Mouse (Mus musculus) kidney, adult 10 weeks (tissue): ENCODE results near the gene Gm4881. TPM values are rescaled to one million over a fixed set of nuclear protein-coding genes. Genes with fewer than 3 reads are reported as not detected.

Experiments used
- polyA plus RNA-seq: library from polyadenylated mRNA; stranded (reverse); fragments of 350-450 nt; fragmentation: Illumina TruSeq; extraction: RNeasy Lipid Tissue Mini Kit (QIAGEN cat#74804); gene quantifications from one replicate; pipeline ENCODE4 v1.2.3, GENCODE M21; 2014; ENCODE audit warnings: low read depth, low replicate concordance

The Gm4881 gene
- not detected for polyA plus RNA-seq

DNA sequence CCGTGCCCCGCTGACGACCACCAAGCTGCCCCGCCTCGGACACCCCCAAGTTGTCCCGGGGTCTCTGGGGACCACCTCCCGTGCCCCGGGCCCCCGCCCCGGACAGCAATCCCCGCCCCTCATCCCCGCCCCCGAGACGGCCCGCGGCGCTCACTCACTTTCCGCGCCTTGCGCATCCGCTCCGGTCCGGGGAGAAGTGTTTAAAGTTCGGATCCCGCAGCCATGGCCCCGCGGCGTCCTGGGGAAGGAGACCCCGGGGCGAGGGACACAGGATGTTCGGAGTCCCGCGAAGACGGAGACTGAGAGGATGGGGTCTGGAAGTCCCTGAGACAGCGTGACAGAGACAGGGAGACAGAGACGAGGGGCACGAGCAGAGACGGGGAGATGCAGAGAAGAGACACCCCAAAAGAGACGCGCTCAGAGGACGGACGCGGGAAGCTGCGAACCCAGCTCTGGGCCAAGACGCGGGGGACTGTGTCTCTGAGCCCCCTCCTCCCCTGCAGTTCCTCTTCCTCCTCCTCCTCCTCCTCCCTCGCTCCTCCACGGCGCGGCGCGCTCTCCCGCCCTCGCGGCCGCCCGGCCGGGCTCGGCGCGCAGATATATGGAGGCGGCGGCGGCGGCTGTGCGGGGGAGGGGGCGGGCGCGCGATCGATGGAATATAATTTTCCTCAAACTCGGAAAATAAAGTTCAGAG lies at the start of gene Gm4881:
Gene Gm4881, minus strand, starts transcription at position 238 of the 694 bp plus-strand sequence.

DNA sequence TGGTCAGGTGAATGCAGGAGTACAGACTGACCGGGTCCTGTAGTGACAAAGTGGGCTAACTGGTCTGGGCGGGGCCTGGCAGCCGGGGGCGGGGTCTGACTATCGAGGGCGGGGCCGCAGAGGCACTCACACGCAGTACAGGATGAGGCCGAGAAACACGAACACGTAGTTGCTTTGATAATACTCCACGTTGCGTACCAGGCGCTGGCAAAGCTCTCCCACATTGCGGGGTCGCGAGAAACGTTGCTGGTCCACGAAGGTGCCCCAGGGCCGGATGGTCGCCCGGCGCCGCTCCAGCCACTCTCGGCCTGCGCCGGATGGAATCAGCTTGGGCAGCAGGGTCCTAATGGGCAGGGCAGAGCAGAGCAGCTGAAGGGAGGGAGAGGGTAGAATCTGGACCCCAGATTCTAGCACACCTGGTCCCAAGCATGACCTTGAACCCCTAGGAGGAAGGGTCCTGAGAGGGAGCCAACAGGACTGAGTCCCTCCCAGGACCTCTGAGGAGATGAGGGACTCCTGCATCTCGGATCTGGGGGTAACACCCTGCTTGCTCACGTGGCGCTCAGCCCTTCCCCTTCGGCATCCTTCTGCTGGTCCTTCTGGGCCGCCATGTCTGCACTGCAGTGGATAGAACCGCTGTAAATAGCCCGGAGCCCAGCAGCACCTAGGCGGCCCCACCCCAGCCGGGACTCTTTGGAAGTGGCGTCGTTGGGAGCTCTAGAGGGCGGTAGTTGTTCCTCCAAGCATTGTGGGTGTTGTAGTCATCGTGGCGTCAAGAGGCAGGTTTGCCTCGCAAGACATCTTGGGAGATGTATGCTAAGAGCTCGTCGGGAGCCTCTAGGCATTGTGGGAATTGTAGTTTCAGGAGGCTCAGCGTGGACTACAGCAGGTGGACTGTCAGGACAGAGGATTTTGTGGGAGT lies 27.9 kb upstream of the Gm4881 start, which contains the start of gene Rabac1:
Gene Rabac1, minus strand, starts transcription at position 783 of the 922 bp plus-strand sequence.

DNA sequence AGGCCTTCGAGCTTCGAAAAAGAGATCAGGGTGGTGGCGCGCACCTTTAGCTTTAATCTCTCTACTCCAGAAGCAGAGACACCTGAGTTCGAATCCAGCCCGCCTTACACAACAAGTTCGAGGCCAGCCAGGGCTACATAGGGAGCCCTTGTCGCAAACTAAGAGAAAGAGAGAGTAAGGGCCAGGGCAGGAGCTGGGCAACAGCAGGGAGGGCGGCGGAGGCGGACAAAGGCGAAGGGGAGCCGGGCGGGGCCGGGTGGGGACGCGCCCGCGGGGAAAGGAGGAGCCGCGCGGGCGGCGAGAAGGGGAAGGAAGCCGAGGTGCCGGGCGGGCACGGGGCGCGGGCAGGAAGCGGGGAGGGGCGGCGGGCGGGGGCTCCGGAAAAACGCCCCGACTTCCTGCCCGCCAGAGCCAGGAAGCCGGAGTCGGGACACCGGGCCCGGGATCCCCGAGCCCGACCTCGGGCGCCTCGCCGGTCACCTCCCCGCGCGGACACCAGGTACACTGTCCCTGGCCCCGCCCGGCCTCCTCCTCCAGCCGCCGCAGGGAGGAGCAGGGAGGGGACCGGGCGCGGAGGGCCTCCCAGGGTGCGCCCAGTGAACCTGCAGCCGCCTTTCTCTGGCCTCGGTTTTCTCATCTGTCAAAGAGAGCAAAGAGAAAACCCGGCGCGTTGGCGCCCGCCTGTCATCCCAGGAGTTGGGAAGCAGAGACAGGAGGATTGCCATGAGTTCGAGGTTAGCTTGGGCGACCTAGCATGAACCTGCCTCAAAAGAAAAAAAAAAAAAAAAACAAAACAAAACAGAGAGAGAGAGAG lies 41.5 kb downstream of the Gm4881 start, which contains the start of gene Arhgef1:
Gene Arhgef1, plus strand, starts transcription at position 283 of the 814 bp plus-strand sequence.

GRCm38 (mm10) chr7:24897224-24897623 lies 47.1 kb downstream of the Gm4881 start, which contains the start of gene Cd79a:
Cd79a (plus strand) TSS chr7:24897381.

DNA sequence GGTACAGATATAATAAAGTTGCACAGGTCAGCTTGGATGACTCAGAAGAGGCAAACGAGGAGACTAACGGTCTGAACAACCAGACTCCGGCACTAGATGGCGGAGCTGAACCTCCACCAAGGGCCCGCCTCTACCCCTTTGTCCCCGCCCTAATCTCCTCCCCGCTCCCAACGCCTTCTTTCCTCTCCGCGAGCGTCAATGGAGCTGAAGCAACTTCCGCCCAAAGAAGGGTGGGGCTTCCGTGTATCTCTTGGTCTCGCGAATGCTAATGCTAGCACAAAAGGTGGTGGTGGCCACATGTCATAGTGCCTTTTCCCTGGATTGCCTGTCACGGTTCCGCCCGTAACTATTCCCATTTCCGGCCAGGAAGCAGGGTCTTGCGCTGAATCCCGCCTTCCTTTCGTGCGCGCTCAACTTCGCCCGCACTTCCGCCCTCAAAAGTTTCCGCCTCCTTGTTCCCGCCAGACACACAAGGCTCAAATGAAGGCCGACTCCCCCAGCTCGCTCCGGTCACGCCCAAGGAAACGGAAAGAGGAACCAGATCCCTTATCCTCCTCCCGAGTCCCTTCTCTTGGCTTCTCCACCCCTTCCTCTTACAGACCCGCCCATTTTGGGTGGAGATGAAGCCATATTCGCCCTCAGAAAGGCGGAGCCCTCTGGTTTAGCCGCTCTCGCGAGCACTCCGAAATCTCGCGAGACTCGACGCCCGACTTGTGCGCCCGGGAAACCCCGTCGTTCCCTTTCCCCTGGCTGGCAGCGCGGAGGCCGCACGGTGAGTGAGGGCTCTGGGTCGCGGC lies 60.2 kb downstream of the Gm4881 start, which contains the start of gene Rps19:
Gene Rps19, plus strand, starts transcription at position 476 of the 797 bp plus-strand sequence.

Other genes with a start within 250 kb of the Gm4881 start
- gene BC049730, start 235.3 kb downstream of the Gm4881 start, polyA plus RNA-seq: not detected
- gene Gm4763, start 217.6 kb downstream of the Gm4881 start, polyA plus RNA-seq: not detected
- gene Cd177, start 184.2 kb downstream of the Gm4881 start, polyA plus RNA-seq: not detected
- not detected for gene Ceacam10, start 167.3 kb downstream of the Gm4881 start, polyA plus RNA-seq
- gene Gm9844, start 82.3 kb downstream of the Gm4881 start, polyA plus RNA-seq: not detected
- gene Lypd4, start 74.6 kb downstream of the Gm4881 start, polyA plus RNA-seq: not detected
- not detected for gene Dmrtc2, start 74.4 kb downstream of the Gm4881 start, polyA plus RNA-seq
- 7.1 TPM for gene Rps19, start 60.1 kb downstream of the Gm4881 start, polyA plus RNA-seq
- gene Cd79a, start 47.1 kb downstream of the Gm4881 start, polyA plus RNA-seq: not detected
- gene Arhgef1, start 41.6 kb downstream of the Gm4881 start, polyA plus RNA-seq: 0.53 TPM
- gene Rabac1, start 28.3 kb upstream of the Gm4881 start, polyA plus RNA-seq: not detected
- gene Atp1a3, start 61.5 kb upstream of the Gm4881 start, polyA plus RNA-seq: not detected
- not detected for gene Grik5, start 127.9 kb upstream of the Gm4881 start, polyA plus RNA-seq
- 0.61 TPM for gene Zfp574, start 128.1 kb upstream of the Gm4881 start, polyA plus RNA-seq
- gene Pou2f2, start 235.2 kb upstream of the Gm4881 start, polyA plus RNA-seq: 0.20 TPM